Mouse (Mus musculus) Patski (cell line): ENCODE results near the gene B4galt3. TPM values are rescaled to one million over a fixed set of nuclear protein-coding genes. Genes with fewer than 3 reads are reported as not detected.

Experiments
- ATAC-seq: fragments of 100-300 bp; one replicate; pipeline ENCODE4 v1.8.0; 2021
- CTCF ChIA-PET: fragments of 350-600 bp; sonication (Branson Sonifier 250); formaldehyde crosslinking; loops from one replicate; lab custom pipeline; 2022; ENCODE audit warnings: inconsistent platforms; lab: Charles Lee
- POLR2A ChIA-PET: fragments of 350-600 bp; sonication (Branson Sonifier 250); formaldehyde crosslinking; loops from one replicate; lab custom pipeline; 2022; ENCODE audit warnings: antibody characterized with exemption, inconsistent platforms; lab: Charles Lee
- DNase-seq: peaks from one replicate; pipeline ENCODE4 v3.0.0-alpha.2; 2011; ENCODE audit warnings: low read depth, low spot score
- H3K27me3 ChIP-seq: fragments of 371-371 bp; one replicate; pipeline ENCODE4 v1.5.1; 2021
- CTCF ChIP-seq: fragments of 100-300 bp; IDR thresholded peaks from one replicate; pipeline ENCODE4 v1.5.1; 2021
- in situ Hi-C: fragments of 300-500 bp; cut with MboI; formaldehyde crosslinking; loops from 3 replicates; pipeline ENCODE4 v1.11.1; 2018; ENCODE audit warnings: low pct_unique_long_range_greater_than_20kb, mixed read lengths
- polyA plus RNA-seq: library from polyadenylated mRNA; unstranded; gene quantifications from one replicate; pipeline ENCODE4 v1.2.3, GENCODE M21; 2021

Gene B4galt3
- 57.5 TPM for polyA plus RNA-seq

GRCm38 (mm10) chr1:171269848-171270572 is at the start of gene B4galt3:
B4galt3 (plus strand) TSS chr1:171270328.
- ATAC-seq (peak; percentile 94), DNase-seq (no peak)
- no peaks in the 10 kb centered on the region for H3K27me3 ChIP-seq
- ChIA-PET CTCF (interaction anchor here (1.2 to 3.2 kb wide), 4 partner anchors 12 to 159 kb away, joined by 3 to 17 read pairs (median 5); partner anchors contain the start of gene Ppox), POLR2A (interaction anchor here (0.5 to 2.2 kb wide), 8 partner anchors 17 to 158 kb away, joined by 3 to 13 read pairs (median 4); partner anchors contain the start of genes Ndufs2 and Usp21)
- in situ Hi-C loops: loop anchor here (25.0 kb wide), 1 partner anchor 383 kb away; the partner anchor contains the start of genes Dusp12 and Gm26620
- TF ChIP-seq CTCF: no peak

- no peak for TF ChIP-seq CTCF
- in situ Hi-C loops: loop anchor here (5.0 kb wide), 2 partner anchors 59 to 109 kb away; partner anchors contain the start of gene Cfap126
- ATAC-seq: peak; percentile 35
- H3K27me3 ChIP-seq: no peaks in the 10 kb centered on the region
- ChIA-PET CTCF (interaction anchor here (0.7 to 3.1 kb wide), 26 partner anchors 9 to 109 kb away, joined by 3 to 28 read pairs (median 5); partner anchors contain the start of gene Ndufs2), POLR2A (interaction anchor here (0.6 to 2.0 kb wide), 7 partner anchors 14 to 102 kb away, joined by 3 to 6 read pairs (median 3); partner anchors contain the start of gene Fcer1g)
- DNase-seq: peak; percentile 48
Observed at GRCm38 (mm10) chr1:171220871-171221270, 49.3 kb upstream of the B4galt3 start.

GRCm38 (mm10) chr1:171221281-171222193 is 48.6 kb upstream of the B4galt3 start:
- CTCF ChIA-PET: interaction anchor here (0.7 to 3.1 kb wide), 29 partner anchors 10 to 110 kb away, joined by 3 to 28 read pairs (median 5); partner anchors contain the start of gene Ndufs2
- in situ Hi-C loops: loop anchor here (5.0 kb wide), 2 partner anchors 59 to 109 kb away; partner anchors contain the start of gene Cfap126
- no peak for ATAC-seq
- no peak for DNase-seq
- POLR2A ChIA-PET: interaction anchor here (0.6 to 2.0 kb wide), 6 partner anchors 13 to 60 kb away, joined by 3 to 6 read pairs (median 3); partner anchors contain the start of gene Fcer1g
- TF ChIP-seq CTCF: no peak
- no peaks in the 10 kb centered on the region for H3K27me3 ChIP-seq

- in situ Hi-C loops: loop anchor here (5.0 kb wide), 2 partner anchors 60 to 110 kb away; partner anchors contain the start of gene Cfap126
- TF ChIP-seq CTCF: no peak
- ChIA-PET CTCF (interaction anchor here (0.7 to 3.1 kb wide), 11 partner anchors 12 to 111 kb away, joined by 3 to 28 read pairs (median 4); partner anchors contain the start of gene Fcer1g), POLR2A (interaction anchor here (0.6 to 2.0 kb wide), 5 partner anchors 9 to 59 kb away, joined by 3 to 5 read pairs (median 4); partner anchors contain the start of gene Fcer1g)
- DNase-seq (peak; percentile 97), ATAC-seq (peak; percentile 99)
- H3K27me3 ChIP-seq: no peaks in the 10 kb centered on the region
Observed at GRCm38 (mm10) chr1:171222238-171223155, 47.6 kb upstream of the B4galt3 start, which contains the start of gene Tomm40l. Tomm40l (minus strand) TSS chr1:171222514.

- ChIA-PET POLR2A (interaction anchor here (0.6 to 0.8 kb wide), 3 partner anchors 9 to 29 kb away, joined by 3 to 5 read pairs (median 4); no protein-coding TSS in a partner anchor), CTCF (interaction anchor here (1.3 to 1.4 kb wide), 2 partner anchors 12 to 65 kb away, joined by 3 to 4 read pairs; partner anchors contain the start of gene Fcer1g)
- in situ Hi-C loops: loop anchor here (5.0 kb wide), 2 partner anchors 61 to 111 kb away; partner anchors contain the start of gene Cfap126
- DNase-seq (no peak), ATAC-seq (no peak)
- no peaks in the 10 kb centered on the region for H3K27me3 ChIP-seq
- no peak for TF ChIP-seq CTCF
Observed at GRCm38 (mm10) chr1:171223168-171223567, 47.0 kb upstream of the B4galt3 start.

- ATAC-seq: no peak
- CTCF ChIA-PET: interaction anchor here (1.3 kb wide), 1 partner anchor 11 kb away, joined by 4 read pairs; the partner anchor contains the start of gene Fcer1g
- H3K27me3 ChIP-seq: no peaks in the 10 kb centered on the region
- POLR2A ChIA-PET: interaction anchor here (0.8 kb wide), 1 partner anchor 8 kb away, joined by 5 read pairs; no protein-coding TSS in a partner anchor
- in situ Hi-C loops: loop anchor here (5.0 kb wide), 2 partner anchors 61 to 111 kb away; partner anchors contain the start of gene Cfap126
- no peak for TF ChIP-seq CTCF
- no peak for DNase-seq
Observed at GRCm38 (mm10) chr1:171223796-171224195, 46.3 kb upstream of the B4galt3 start.

GRCm38 (mm10) chr1:171224857-171225256 is 45.3 kb upstream of the B4galt3 start, which contains the start of gene Apoa2:
Apoa2 (plus strand) TSS chr1:171225054.
- DNase-seq (no peak), ATAC-seq (no peak)
- in situ Hi-C loops: loop anchor here (5.0 kb wide), 2 partner anchors 63 to 113 kb away; partner anchors contain the start of gene Cfap126
- no peaks in the 10 kb centered on the region for H3K27me3 ChIP-seq
- TF ChIP-seq CTCF: no peak
- CTCF ChIA-PET: interaction anchor here (1.1 to 1.4 kb wide), 2 partner anchors 11 to 14 kb away, joined by 3 read pairs; no protein-coding TSS in a partner anchor
- POLR2A ChIA-PET: interaction anchor here (0.6 to 0.7 kb wide), 2 partner anchors 20 to 107 kb away, joined by 3 to 4 read pairs; no protein-coding TSS in a partner anchor

- CTCF ChIA-PET: no interaction called here
- no peaks in the 10 kb centered on the region for H3K27me3 ChIP-seq
- no peak for DNase-seq
- in situ Hi-C loops: no loop called here
- POLR2A ChIA-PET: no interaction called here
- no peak for TF ChIP-seq CTCF
- ATAC-seq: no peak
Observed at GRCm38 (mm10) chr1:171226780-171227179, 43.3 kb upstream of the B4galt3 start.
